Mouse (Mus musculus): ENCODE results near the gene Ankrd65.
"Not testable (repeated sequence)": the region's sequence is repeated elsewhere in the genome, so short reads cannot be mapped to it uniquely, and the experiment has no call there.

The Ankrd65 gene

DNA sequence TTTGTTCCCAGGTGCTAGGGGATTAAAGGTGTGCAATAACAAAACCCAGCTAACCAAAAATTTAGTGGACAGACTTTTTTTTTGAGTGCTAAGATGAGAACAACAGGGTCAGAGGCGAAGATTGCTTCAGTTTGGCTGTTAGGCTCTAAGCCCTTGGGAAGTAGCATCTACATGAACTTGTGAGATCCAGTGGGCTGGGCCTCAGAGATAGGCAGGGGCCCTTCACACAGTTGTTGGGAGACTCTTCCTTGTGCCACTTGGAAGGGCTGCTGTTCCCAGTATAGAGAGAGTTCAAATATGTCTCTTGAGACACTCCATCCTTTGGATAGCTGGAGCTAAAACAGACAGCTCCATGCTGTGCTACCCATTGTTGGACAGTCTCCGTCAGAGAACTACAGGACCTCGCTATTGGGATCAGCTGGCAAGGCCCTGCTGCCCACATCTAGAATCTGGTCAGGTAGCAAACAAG lies at the start of gene Ankrd65:
Gene Ankrd65, plus strand, starts transcription at position 419 of the 469 bp plus-strand sequence.
- DNase-seq (ENCODE audit: low read depth) = no peak

DNA sequence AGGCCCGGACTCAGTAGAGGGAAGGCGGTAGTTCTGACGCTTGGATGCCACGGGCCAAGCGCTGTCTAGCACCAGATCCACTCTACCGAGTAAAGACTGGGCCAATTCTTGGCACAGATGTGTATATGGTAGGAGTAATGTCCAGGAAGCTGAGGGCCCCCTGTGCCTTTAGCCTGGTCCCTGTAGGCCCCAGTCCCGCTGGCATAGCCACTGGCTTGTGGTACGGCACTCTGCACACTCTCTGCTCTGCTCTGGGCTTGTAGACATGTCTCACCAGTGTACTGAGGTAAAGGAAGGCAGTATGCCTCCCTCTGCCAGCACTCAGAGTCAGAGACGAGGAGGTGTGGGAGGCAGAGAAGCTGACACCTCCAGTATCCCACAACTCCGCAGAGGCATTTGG lies 49.6 kb upstream of the Ankrd65 start:
- DNase-seq (ENCODE audit: low read depth) = not testable (repeated sequence)

DNA sequence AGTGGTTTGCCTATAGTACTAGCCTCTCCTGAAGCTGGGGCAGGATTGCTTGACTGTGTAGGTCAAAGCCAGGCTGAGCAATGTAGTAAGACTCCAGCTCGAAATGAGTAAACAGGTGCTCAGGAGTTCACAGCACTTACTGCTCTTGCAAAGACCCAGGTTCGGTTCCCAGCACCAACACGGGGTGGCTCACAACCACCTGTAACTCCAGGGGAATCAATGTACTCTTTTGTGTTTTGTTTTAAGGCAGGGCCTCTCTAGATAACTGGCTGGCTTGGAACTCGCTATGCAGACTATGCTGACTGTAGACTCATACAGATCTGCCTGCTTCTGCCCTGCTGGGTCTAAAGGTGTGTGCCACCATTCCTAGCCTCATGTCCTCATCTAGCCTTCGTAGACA lies 47.6 kb upstream of the Ankrd65 start:
- no peak for DNase-seq (ENCODE audit: low read depth)

DNA sequence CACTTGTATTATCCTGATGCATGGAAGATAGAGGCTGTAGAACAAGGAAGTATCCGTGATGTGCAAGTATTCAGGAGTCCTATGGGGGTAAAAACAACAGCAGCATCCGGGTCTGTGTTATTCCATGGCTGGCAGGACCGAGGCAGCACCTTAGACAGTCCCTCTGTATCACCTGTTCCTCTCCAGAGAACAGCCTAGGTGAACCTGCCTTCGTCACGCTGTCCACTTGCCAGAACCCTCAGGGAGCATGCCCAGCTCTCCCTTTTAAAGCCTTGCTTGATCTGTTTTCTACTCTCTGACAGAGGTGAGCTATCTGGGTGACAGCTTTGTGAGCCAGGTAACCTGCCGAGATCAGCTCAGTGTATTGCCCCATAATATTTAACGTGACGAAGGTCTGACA lies 45.8 kb upstream of the Ankrd65 start:
- no peak for DNase-seq (ENCODE audit: low read depth)

DNA sequence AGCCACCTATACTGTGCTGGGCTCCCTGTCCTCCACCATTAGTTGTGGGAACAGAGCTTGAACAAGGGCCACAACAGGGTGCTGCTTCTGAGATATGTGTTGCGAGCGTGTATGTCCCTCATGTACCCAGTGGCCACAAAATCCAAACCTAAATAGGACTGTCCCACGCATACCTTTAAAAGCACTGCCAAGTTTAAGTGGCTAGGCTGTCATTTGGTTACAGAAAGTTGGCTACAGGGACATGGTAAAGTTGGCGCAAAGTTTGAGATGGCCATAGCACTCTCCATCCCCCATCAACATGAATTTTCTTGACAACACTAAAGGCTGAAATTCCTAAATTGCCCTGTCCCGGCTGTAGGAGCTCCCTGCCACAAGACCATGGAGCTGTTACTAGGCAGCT lies 45.1 kb upstream of the Ankrd65 start:
- DNase-seq (ENCODE audit: low read depth) = no peak

DNA sequence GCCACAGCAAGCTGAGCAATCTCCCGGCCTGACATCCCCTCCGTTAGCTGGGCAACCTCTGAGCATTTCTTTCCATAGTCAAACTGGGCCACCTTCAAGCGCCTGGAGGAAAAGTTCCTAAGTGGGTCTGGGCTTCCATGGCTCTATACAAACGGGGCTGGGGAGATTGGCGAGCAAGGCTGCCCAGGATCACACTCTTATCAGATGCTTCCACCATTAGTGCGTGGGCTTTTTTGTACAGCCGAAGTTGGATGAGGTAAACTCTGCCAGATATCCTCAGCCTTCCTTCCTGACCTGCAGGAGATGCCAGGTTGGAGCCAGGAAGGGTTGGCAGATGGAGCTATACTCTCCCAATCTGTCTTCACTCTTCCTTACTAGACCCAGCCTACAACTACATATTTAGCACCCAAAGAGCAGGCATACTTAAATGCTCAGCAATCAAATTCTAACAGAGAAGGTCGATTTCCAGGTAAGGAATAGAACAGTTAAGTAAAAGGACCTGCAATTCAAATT lies 44.1 kb upstream of the Ankrd65 start:
- DNase-seq (ENCODE audit: low read depth) = no peak

DNA sequence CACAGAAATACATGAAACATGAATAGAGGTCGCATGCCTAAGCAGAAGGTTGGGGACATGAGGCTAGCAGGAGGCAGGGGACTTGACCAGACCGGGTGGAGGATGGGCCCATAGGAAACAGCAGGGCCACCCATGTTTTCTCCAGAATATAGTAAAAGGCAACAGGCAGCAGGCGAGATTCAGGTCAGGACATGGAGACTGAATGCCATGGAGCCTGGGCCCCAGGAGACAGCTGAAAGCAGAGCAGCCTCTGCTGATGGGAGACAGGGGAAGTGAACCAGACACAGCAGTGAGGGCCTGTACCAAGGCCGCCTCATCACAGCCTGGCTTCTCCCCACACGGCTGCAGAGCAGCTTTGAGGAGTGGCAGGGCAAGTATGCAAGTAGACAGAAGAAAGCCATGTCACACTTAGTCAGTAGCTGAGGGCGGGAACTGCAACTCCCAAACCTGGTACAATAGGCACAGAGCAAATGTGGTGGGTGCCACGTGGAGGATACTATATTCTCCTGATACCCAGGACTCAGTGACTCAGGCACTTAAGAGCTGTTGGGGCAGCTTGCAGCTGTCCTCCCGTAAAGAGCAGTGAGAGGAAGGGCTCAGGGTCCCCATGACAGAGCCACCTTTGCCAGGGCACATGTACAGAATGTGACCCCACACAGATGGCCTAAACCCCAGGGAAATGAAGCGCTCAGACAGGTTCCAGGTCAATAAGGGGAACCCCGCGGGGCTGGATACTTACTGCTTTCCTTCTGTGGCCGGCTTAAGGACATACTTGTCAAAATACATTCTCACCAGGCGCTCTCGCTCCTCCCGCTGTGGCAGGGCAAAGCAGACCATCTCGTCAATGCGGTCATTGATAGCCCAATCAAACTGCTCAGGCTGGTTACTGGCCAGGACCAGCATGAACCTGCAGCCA lies 43.4 kb upstream of the Ankrd65 start:
- no peak for DNase-seq (ENCODE audit: low read depth)

DNA sequence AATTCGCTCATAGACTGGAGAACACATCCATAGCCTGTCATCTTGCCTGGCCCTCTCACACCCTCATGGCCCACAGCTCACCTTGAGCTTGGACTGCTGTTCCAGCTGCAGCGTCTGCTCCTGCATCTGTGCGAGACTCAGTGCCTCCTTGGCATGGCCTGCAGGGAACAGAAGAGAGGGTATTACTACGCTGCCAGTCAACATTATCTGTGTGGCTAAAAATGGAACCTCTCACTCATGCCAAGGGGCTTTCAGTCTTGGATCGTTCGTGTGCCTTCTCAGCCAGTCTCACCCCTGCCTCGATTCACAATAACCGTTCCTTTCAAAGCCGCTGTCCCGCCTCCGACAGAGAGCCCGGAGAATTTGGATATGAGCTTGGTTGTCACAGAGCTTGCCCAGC lies 33.2 kb upstream of the Ankrd65 start:
- DNase-seq (ENCODE audit: low read depth) = no peak

DNA sequence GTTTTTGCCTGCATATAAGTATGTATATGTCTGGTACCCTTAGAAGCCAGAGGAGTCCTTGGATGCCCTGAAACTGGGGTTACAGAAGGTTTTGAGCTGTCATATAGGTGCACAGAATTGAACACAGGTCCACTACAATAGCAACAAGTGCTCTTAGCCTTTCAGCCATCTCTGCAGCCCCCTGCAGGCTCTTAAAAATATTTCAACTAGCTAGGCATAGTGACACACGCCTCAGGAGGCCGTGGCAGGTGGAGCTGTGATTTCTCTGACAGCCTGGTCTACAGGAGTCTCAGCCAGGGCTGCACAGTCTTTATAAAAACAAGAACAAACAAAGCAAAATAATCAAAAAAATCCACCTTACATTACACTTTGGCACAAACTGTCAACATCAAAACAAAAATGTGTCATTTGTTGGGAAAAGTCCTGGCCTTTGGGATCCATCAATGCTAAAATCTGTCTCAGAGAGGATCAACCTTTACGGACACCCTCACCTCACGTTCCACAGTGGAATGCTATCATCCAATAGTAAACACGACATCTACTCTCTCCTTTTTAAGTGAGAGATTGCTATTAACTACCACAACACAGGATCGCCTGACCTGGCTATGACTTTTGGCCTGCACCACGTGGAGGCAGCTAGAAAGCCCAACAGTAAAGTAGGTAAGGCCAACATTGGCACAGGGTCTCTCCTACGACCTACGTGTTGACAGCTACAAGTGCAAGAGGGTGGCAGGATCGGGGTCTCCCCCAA lies 30.2 kb upstream of the Ankrd65 start:
- no peak for DNase-seq (ENCODE audit: low read depth)

DNA sequence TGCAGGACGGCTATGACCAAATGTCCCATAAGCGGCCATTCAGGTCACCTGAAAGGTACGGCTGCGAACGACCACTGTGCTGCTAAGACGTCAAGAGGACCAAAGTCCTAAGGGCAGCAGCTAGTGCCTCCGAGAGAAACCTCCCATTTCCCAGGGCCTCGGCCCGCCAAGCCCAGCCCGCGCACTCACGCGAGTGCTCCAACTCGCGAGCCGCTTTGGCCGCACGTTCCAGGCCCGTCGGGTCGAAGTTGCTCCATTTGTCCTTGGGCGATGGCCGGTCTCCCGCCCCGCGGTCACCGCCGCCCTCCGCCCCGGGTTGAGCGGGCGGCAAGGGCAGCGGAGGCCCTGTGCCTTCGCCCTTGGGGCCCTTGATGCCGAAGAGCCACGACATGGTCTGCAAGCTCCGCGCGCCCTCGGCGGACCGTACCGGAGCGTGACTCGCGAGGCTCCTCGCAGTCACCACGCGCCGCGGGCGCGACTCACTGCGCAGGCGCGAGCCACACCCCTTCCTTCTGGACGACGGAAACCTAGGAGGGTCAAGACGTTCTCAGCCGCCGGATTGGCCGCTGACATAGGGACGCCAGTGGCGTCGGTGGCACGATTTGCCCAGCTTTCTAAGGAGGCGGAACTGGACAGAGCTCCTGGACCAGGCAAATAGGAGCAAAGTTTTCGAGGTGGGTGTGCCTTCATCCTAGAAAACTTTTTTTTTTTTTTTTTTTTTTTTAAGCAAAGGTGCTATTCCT lies 29.5 kb upstream of the Ankrd65 start, which contains the start of gene Atad3a:
Gene Atad3a, minus strand, starts transcription at position 481 of the 743 bp plus-strand sequence.
- DNase-seq (ENCODE audit: low read depth) = peak; percentile 95

DNA sequence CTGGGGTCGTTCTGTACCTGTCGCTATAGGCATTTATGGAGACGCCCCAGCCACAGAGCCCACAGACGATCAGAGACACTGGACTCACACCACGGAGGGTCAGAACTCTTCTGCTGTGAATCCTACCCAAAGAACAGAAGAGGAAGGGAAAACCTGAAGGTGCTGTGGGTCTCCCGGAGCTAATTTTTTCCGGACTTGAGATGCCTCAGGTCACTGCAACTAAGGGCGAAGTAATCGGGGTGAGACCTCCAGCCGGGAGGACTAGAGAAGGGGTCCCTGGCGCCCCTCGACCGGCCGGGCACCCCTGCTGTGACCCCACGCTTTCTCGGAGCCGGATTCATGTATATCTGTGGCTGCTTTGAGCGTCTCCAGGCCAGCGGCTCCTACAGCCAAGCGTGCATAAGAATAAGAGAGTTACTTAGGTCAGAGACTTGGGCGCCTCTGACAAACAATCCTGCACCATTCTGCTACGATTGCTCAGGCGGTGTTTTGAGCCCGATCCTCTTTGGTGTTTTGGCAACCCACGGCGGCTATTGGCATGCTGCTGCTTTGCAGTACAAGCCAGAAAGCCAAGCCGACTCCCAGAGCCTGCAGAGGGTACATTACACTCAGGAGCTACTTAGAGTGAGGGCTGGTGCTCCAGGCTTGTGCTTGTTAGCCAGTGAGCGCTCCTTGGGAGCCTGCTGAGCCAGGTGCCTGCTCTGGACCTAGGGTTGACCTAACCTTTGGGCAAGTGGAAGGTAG lies 28.7 kb upstream of the Ankrd65 start:
- no peak for DNase-seq (ENCODE audit: low read depth)

DNA sequence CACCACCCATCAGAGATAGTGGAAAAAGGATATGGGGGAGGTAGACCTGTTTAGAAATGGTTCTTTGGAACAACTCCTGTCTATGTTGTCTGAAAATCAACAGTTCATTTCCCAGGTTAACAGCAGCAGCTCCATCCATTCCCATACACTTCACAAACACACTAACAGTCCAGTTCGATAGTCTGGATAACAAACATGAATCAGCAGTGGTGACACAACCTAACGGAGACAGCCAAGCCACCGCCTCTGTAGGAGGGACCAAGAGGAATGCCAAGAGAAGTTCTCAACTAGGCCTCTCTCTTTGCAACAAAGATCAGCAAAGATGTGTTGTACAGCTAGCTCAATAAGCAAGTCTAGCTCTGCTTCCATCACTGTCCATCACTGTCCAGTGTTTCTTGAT lies 27.9 kb upstream of the Ankrd65 start:
- no peak for DNase-seq (ENCODE audit: low read depth)

DNA sequence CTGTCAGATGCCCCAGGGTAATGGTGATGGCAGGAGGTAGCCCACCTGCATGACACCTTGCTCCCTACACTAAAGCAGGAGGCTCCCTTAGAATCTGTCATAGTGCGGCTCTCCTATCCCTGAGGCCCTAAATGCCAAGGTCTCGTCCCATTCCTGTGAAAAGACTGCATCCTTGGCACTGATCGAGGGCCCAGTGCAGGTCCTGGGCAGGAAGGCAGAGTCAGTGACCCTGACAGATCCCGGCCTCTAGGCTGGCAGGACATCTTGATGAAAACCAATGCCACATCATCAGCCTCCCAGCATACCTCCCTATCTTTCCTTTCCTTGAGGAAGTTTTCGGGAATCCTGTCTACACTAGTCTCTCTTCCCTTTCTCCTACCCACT lies 20.8 kb upstream of the Ankrd65 start:
- no peak for DNase-seq (ENCODE audit: low read depth)

DNA sequence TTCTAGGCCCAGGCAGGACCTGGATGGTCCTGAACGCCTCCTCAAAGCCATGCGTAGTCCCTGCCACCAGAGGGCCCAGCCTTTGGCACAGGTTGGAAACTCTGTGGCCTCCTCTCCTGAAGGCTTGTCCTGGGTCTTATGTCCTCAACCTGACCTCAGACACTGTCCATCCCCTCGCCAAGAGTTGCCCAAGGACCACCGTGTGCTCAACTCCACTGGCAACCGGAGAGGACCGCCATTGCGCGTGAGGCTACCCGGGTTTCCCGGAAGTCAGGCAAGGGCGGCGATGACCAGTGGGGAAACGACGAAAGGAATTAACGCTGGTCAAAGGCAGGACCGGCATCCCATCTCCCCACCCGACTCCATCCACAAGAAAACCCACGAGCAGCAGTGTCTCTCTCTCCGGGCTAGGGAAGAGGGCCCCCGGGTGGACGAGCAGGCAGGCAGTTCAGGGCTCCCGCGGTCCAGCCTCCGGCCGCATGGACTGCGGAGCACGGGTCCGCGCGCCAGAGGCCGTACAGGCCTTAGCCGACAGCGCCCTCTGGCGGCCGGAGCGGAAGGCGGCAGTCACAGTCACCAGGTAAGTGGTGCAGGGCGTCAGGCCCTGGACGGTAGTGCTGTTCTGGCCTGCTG lies 20.2 kb upstream of the Ankrd65 start:
- DNase-seq (ENCODE audit: low read depth) = no peak

DNA sequence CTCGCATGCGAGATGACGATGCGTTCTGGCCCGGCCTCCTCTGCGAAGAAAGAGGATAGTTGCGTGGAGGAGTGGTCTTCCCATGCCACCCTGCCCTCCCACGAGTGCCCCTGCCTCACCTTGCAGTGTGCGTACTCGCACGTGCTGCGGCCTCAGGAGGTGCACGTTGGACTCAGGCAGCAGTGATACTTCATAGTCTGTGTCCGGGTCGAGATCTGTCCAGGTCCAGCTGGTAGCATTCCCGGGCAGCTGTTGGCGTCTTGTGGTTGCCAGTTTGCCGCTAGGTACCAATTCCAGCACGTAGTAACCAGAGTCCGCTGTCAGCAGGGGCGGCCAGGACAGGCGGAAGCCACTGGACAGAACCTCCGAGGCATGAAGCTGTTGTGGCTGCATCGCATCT lies 19.6 kb upstream of the Ankrd65 start:
- no peak for DNase-seq (ENCODE audit: low read depth)

DNA sequence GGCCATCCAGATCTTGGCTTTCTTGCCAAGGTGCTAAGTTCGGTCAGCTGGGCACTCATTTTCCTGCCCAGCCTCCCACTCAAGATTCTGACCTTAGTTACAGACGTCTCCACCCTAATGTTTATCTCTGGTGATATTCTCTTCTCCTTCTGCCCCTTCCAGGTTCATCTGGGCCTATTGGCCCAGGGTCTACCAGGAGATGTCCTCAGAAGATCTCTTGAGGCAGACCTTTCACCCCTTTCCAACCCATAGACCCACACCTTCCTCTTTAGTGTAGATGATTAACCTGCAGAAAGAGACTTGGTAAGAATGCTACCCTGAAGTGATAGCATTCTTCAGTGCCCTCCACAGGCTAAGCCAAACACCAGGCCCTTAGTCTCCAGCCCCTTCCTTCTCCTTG lies 18.5 kb upstream of the Ankrd65 start:
- DNase-seq (ENCODE audit: low read depth) = no peak

DNA sequence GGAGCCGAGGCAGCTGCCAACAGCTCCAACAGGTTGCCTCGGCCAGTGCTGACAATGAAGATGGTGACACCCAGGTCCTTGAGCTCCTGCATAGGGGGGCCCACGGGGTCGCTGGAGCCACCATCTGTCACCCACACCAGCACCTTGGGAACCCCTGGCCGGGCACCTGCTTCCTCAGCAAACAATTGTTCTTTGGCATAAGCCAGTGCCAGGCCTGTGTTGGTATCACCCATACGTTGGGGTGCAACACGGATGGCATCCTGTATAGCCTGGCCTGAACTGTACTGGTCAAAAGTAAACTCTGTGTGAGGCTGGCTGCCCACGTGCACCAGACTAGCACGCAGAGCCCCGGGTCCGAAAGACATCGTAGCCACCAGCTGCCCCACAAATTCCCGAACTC lies 17.5 kb upstream of the Ankrd65 start:
- DNase-seq (ENCODE audit: low read depth) = no peak

DNA sequence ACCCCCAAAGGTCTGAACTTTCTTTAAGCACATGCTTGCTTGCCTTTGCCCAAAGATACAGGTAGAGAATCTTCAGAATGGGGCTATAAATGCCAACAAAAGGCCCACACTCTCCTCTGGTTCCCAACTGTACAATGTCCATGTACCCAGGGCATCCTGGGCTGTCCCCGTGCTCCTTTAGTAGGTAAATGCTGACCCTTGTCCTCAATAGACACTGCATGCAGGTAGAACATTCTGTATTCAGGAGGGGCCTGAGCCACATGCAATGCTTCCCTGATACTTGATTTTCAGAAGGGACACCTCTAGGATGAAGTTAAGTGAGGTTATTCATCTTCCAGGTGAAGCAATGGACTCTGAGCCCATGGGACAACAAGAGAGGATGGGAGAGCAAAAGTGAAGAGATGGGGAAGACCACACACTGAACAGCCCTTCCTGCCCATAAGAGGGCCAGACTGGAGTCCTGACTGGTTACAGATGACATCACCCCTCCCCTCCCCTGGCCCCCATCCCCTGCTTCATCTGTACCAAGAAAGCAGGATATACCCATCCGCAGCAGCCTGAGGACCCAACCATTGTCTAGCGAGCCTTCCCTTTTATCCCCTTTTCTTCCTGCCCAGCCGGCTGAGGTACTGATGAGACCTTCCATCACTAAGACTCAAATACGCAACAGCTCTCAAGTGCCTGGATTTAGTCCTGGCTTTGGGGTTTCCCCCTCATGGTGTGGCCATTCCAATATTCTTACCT lies 16.7 kb upstream of the Ankrd65 start:
- DNase-seq (ENCODE audit: low read depth) = no peak

DNA sequence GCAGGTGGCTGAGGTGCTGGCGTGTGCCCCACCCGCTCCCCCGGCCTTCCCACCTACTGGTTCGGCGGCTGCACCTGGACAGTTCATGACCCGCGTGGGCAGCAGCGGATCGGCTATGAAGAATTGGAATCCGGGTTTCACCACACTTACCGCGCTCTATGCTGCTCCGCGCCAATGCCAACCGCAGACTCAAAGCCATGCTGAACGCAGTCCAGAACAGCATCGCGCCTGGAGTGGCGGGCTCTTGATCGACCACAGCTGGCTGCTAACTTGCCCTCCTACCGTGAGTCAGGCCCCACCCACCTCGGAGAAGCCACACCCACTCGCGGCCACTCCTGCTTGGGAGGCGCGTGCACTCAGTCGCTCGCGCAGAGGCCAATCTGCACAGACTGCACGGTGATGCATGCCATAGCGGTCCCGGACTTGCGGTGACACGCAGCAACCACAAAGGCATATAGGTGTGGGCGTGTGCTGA lies 15.9 kb upstream of the Ankrd65 start, which contains the start of gene Vwa1:
Gene Vwa1, minus strand, starts transcription at position 419 of the 475 bp plus-strand sequence.
- DNase-seq (ENCODE audit: low read depth) = peak; percentile 82
